Mouse (Mus musculus) retina, postnatal 7 days (tissue): ENCODE data around the gene Sgtb.

ENCODE experiments used
- DNase-seq: peaks from one replicate; pipeline ENCODE4 v3.0.0-alpha.2; 2012; ENCODE audit warnings: low read depth, low spot score

Gene Sgtb

GRCm38 (mm10) chr13:104179176-104179888, 69.8 kb downstream of the Sgtb start:
- DNase-seq, result no peak

GRCm38 (mm10) chr13:104187357-104187756, 77.8 kb downstream of the Sgtb start:
- DNase-seq, result no peak
